Mouse (Mus musculus): Measurements from ENCODE around the gene Lypd6b.

DNA sequence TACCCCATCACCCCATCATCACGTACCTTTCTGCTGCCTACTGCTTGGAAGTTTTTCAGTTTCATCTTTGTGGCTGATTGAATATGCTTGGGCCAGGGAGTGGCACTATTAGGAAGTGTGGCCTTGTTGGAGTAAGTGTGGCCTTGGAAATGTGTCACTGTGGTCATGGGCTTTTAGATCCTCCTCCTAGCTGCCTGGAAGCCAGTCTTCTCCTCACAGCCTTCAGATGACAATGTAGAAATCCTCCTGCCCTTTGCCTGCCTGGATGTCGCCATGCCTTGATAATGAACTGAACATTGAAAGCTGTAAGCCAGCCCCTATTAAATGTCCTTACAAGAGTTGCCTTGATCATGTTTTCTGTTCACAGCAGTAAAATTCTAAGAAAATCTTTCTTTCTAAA is 174.5 kb downstream of the Lypd6b start:
- TF ChIP-seq GATA1 (IDR thresholded peaks at IDR 0.05; ENCODE audit: low read length), result no peak
- no peak for TF ChIP-seq TAL1 (IDR thresholded peaks at IDR 0.05; ENCODE audit: low read length)
